Mouse (Mus musculus): ENCODE measurements at regions not wholly inside any gene's neighbourhood (a gene's known extent, or its start where the extent isn't known, plus 50 kb on each side); places are given as distances from the start of the nearest gene placed in this dataset.

- H3K4me3 ChIP-seq (ENCODE audit: low read length) = no peak overlapping the region
- H3K36me3 ChIP-seq (ENCODE audit: insufficient read depth, low read length) = no peaks in the 10 kb centered on the region
- no peak for TF ChIP-seq CTCF (IDR thresholded peaks at IDR 0.05; ENCODE audit: low read depth)
- no peaks in the 10 kb centered on the region for H3K4me1 ChIP-seq (ENCODE audit: insufficient read depth, low read length)
- WGBS = 28% methylated on average over 1 of the region's 1 CpGs
- ATAC-seq (peak; percentile 32; the same call in 1 of the 2 replicates), DNase-seq (ENCODE audit: low spot score) (peak; percentile 38)
- peak overlapping the region; percentile 34 for H3K27ac ChIP-seq
- H3K9me3 ChIP-seq (ENCODE audit: low read length) = no peaks in the 10 kb centered on the region
- no peak overlapping the region for H3K4me2 ChIP-seq (ENCODE audit: low read depth, low read length)
- H3K9ac ChIP-seq (replicated peaks; ENCODE audit: low read length) = no peak overlapping the region
- H3K27me3 ChIP-seq (ENCODE audit: insufficient read depth, low read length) = no peaks in the 10 kb centered on the region
Measured at GRCm38 (mm10) chr16:42396596-42396995, 56.1 kb upstream of the Gap43 start.
